Mouse (Mus musculus) MEL (cell line): ENCODE measurements around the gene Ndufs2.

Experiments used
- E2F4 ChIP-seq: IDR thresholded peaks from 2 replicates; pipeline ENCODE4 v1.6.1; 2011; ENCODE audit warnings: low read depth, low read length, improper control_type of control experiment, borderline replicate concordance
- UBTF ChIP-seq: IDR thresholded peaks from 2 replicates; pipeline ENCODE4 v1.6.1; 2012; ENCODE audit warnings: low read depth, mild to moderate bottlenecking, inconsistent platforms, low read length, improper control_type of control experiment, moderate library complexity, borderline replicate concordance; ENCODE audit not compliant: insufficient read depth
- USF1 ChIP-seq: IDR thresholded peaks from 2 replicates; pipeline ENCODE4 v1.6.1; 2014; ENCODE audit warnings: low read depth, mild to moderate bottlenecking, inconsistent platforms, low read length, improper control_type of control experiment, moderate library complexity

- TF ChIP-seq USF1 = no peak
- no peak for TF ChIP-seq E2F4
- TF ChIP-seq UBTF = no peak
These were observed at the start of gene Ndufs2 for GRCm38 (mm10) chr1:171250680-171251593.
